Mouse (Mus musculus) ES-E14 (cell line): ENCODE measurements around the gene Acr. TPM values are rescaled to one million over a fixed set of nuclear protein-coding genes. Genes with fewer than 3 reads are reported as not detected.

Experiments used
- DNase-seq: peaks from one replicate; pipeline ENCODE4 v3.0.0-alpha.2; 2013; ENCODE audit warnings: low read depth, low spot score
- H3K27ac ChIP-seq: 2 replicates; pipeline ENCODE4 v1.5.1; 2012; ENCODE audit warnings: low read depth, mild to moderate bottlenecking, low read length, moderate library complexity, mixed read lengths; ENCODE audit not compliant: poor library complexity, insufficient read depth, severe bottlenecking
- H3K36me3 ChIP-seq: 2 replicates; pipeline ENCODE4 v1.6.1; 2012; ENCODE audit warnings: mild to moderate bottlenecking, low read length, moderate library complexity, mixed read lengths; ENCODE audit not compliant: control insufficient read depth, poor library complexity, insufficient read depth, severe bottlenecking
- H3K4me1 ChIP-seq, 2 experiments: fragments of 150-350 bp in 1 of 2; sonication (generic) in 1 of 2; 2 replicates each; pipeline ENCODE4 v1.6.1; 2012; ENCODE audit warnings: low read length in 2 of 2, mild to moderate bottlenecking in 1 of 2, mixed read lengths in 1 of 2; ENCODE audit not compliant: control insufficient read depth in 2 of 2, insufficient read depth in 2 of 2, poor library complexity in 1 of 2
- H3K4me3 ChIP-seq, 2 experiments: fragments of 150-350 bp in 1 of 2; sonication (generic) in 1 of 2; 2 replicates each; pipeline ENCODE4 v1.5.1; 2012; ENCODE audit warnings: low read length in 2 of 2, low read depth in 1 of 2, mild to moderate bottlenecking in 1 of 2, mixed read lengths in 1 of 2; ENCODE audit not compliant: insufficient read depth in 1 of 2, poor library complexity in 1 of 2, severe bottlenecking in 1 of 2
- H3K9ac ChIP-seq: 2 replicates; pipeline ENCODE4 v1.6.1; 2012; ENCODE audit warnings: low read depth, mild to moderate bottlenecking, low read length, mixed read lengths; ENCODE audit not compliant: poor library complexity, insufficient read depth, severe bottlenecking
- H3K9me3 ChIP-seq: fragments of 150-350 bp; sonication (generic); 2 replicates; pipeline ENCODE4 v1.6.1; 2012; ENCODE audit warnings: low read depth, mild to moderate bottlenecking, low read length; ENCODE audit not compliant: control insufficient read depth, insufficient read depth
- CHD2 ChIP-seq: IDR thresholded peaks from 2 replicates; pipeline ENCODE4 v1.6.1; 2014; ENCODE audit warnings: mild to moderate bottlenecking, low read depth, low read length, inconsistent platforms
- HCFC1 ChIP-seq: IDR thresholded peaks from 2 replicates; pipeline ENCODE4 v1.6.1; 2012; ENCODE audit warnings: low read length, inconsistent platforms, borderline replicate concordance; ENCODE audit not compliant: insufficient read depth
- MAFK ChIP-seq: IDR thresholded peaks from 2 replicates; pipeline ENCODE4 v1.6.1; 2014; ENCODE audit warnings: mild to moderate bottlenecking, low read depth, low read length, inconsistent platforms; ENCODE audit not compliant: insufficient read depth
- ZC3H11A ChIP-seq: IDR thresholded peaks from 2 replicates; pipeline ENCODE4 v1.6.1; 2012; ENCODE audit warnings: low read depth, mild to moderate bottlenecking, inconsistent platforms, low read length, borderline replicate concordance
- ZNF384 ChIP-seq: IDR thresholded peaks from 2 replicates; pipeline ENCODE4 v1.6.1; 2012; ENCODE audit warnings: low read depth, low read length, inconsistent platforms
- in situ Hi-C, 2 experiments: fragments of 600-800 bp; cut with MboI; formaldehyde crosslinking; loops; one replicate each; pipeline ENCODE4 v1.15.1; 2025; ENCODE audit warnings: low sequenced_read_pairs in 2 of 2, inconsistent platforms in 1 of 2; ENCODE audit not compliant: unreplicated experiment in 2 of 2
- total RNA-seq: library from RNA; depleted of rRNA; stranded (reverse); fragments of 300-350 nt; gene quantifications from 2 replicates; pipeline ENCODE4 v1.2.3, GENCODE M21; 2012

The Acr gene
- total RNA-seq, 1 experiment = not detected

DNA sequence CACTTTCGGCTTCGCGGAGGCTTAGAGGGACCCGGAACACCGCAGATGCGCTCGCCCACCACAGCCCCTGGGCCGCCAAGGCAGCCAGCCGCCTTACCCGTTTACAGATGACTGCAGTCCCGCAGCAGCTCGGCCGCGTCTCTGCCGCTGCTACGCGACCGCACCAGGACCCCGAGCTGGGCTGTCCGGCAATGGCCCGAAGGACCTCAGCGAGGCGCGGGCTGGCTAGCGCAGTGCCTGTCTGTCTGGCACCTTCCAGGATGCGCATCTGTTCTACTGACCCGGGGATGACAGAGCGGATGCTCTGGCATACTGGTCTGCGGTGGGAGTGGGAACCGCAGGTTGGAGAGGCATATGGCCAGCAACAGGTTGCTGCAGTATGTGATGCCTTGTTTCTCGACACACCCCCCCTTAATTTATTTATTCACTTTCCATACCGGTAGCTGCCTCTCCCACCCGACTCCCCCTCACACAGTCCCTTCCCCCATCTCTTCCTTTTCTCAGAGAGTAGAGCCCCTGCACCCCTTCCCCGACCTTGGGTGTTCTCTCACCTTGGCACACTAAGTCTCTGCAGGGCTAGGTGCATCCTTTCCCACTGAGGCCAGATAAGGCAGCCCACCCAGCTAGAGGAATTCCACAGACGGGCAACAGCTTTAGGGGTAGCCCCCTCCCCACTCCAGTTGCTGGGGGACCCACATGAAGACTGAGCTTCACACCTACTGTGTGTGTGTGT is 23.8 kb downstream of the Acr start, which contains the start of gene Rabl2:
Gene Rabl2, minus strand, starts transcription at position 201 of the 733 bp plus-strand sequence.
- no peaks in the 10 kb centered on the region for H3K36me3 ChIP-seq
- peak within 1 kb of the TSS; percentile 86 for H3K9ac ChIP-seq
- no peak within 1 kb of the TSS for H3K27ac ChIP-seq
- TF ChIP-seq ZC3H11A (no peak), MAFK (no peak), CHD2 (no peak), HCFC1 (peak; percentile 71), ZNF384 (no peak)
- peak; percentile 67 for DNase-seq
- H3K4me1 ChIP-seq = peaks cover 0 to 5% of the 10 kb centered on the region in 2 experiments; a peak in 1 of 4 replicates
- H3K9me3 ChIP-seq = no peaks in the 10 kb centered on the region
- peak within 1 kb of the TSS; percentile 75 to 81 for H3K4me3 ChIP-seq
- in situ Hi-C loops = no loop called here

- no peak for TF ChIP-seq ZC3H11A
- no peak for TF ChIP-seq HCFC1
- TF ChIP-seq MAFK = no peak
- TF ChIP-seq CHD2 = no peak
- no peak for TF ChIP-seq ZNF384
- DNase-seq = no peak
- H3K9me3 ChIP-seq = no peaks in the 10 kb centered on the region
- no peak overlapping the region for H3K9ac ChIP-seq
- peaks cover 0 to 5% of the 10 kb centered on the region in 2 experiments; a peak in 1 of 4 replicates for H3K4me1 ChIP-seq
- in situ Hi-C loops = no loop called here
- no peaks in the 10 kb centered on the region for H3K36me3 ChIP-seq
- H3K27ac ChIP-seq = no peak overlapping the region
- H3K4me3 ChIP-seq = peak overlapping the region in 1 of 2 experiments; percentile 75; a peak in 2 of 4 replicates
These were observed 24.4 kb downstream of the Acr start for GRCm38 (mm10) chr15:89592548-89592947.

- no peak for DNase-seq
- Histone ChIP-seq H3K4me1 (no peaks in the 10 kb centered on the region), H3K27ac (no peak overlapping the region), H3K4me3 (no peak overlapping the region), H3K9me3 (no peaks in the 10 kb centered on the region), H3K36me3 (no peaks in the 10 kb centered on the region), H3K9ac (no peak overlapping the region)
- TF ChIP-seq HCFC1 = no peak
- no peak for TF ChIP-seq ZC3H11A
- TF ChIP-seq MAFK = no peak
- in situ Hi-C loops = no loop called here
These were observed 37.9 kb downstream of the Acr start for GRCm38 (mm10) chr15:89605822-89606570.

GRCm38 (mm10) chr15:89607480-89607879 is 39.4 kb downstream of the Acr start:
- in situ Hi-C loops = no loop called here
- no peak for DNase-seq
- Histone ChIP-seq H3K9ac (no peak overlapping the region), H3K36me3 (no peaks in the 10 kb centered on the region), H3K4me3 (no peak overlapping the region), H3K4me1 (no peaks in the 10 kb centered on the region), H3K27ac (no peak overlapping the region), H3K9me3 (no peaks in the 10 kb centered on the region)
- no peak for TF ChIP-seq MAFK
